Mouse (Mus musculus): ENCODE results near the gene Sdk1. TPM values are rescaled to one million over a fixed set of nuclear protein-coding genes. Genes with fewer than 3 reads are reported as not detected.
A peak's percentile ranks its signal among the peaks of the same experiment; 100 is the strongest.

Sdk1 gene
- polyA plus RNA-seq, 1 experiment from 2014 or later: 1.3 TPM

DNA sequence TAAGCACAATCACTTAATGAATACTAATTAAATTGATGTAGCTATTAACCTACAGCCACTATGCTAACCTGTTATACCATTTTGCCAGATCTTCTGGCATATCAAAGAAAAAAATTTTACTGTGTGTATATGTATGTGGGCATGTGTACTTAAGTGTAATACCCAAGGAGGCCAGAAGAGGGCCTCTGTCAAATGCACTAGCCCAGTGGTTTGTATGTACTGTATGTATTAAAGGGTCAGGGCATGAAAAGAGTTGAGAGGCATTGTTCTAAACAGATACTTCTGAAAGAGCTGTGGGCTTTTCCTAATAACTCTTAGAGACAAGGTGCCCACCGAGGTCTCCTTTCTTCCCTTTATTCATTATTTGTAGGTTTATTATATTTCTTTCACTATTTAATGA lies 759.0 kb downstream of the Sdk1 start:
- Histone ChIP-seq H3K4me1 (ENCODE audit: control insufficient read depth, insufficient read depth, low read length) (no peaks in the 10 kb centered on the region), H3K9me3 (replicated peaks; ENCODE audit: control insufficient read depth, low read length) (no peaks in the 10 kb centered on the region; the same call in 1 of the 2 replicates), H3K4me3 (ENCODE audit: low read length) (no peak overlapping the region), H3K27ac (ENCODE audit: low read length) (no peak overlapping the region), H3K36me3 (ENCODE audit: control insufficient read depth, insufficient read depth) (peaks cover 6% of the 10 kb centered on the region; the same call in 1 of the 2 replicates), H3K9ac (ENCODE audit: low read length) (no peak overlapping the region), H3K4me2 (ENCODE audit: low read depth, low read length) (no peak overlapping the region), H3K27me3 (ENCODE audit: control insufficient read depth, insufficient read depth, low read length) (no peaks in the 10 kb centered on the region)
- 100% methylated on average over 1 of the region's 1 CpGs for WGBS
- ATAC-seq (replicated peaks; ENCODE audit: extremely low read depth, insufficient read depth, low FRiP score): no peak

DNA sequence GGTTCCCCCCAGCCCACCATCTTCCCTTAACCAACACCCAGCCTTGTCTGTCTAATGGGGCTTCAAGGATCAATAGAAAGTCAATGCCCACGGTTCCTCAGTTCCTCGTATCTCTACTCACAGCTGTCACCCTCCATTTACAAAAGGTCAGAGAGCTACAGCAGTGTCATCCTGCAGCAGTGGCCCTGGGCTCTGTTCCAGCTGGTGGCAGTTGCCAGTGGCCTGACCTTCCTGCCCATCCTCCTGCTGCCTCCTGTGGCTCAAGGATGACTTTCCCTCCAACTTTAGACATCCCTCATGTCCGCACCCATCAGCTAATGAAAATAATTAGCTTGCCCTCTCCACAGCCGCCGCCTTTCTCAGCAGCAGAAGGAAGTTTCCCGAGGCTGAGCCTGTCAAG lies 759.8 kb downstream of the Sdk1 start:
- peaks cover 6% of the 10 kb centered on the region; the same call in 1 of the 2 replicates for H3K36me3 ChIP-seq (ENCODE audit: control insufficient read depth, insufficient read depth)
- H3K27ac ChIP-seq (ENCODE audit: low read length): no peak overlapping the region
- 58% methylated on average over 6 of the region's 6 CpGs for WGBS
- H3K27me3 ChIP-seq (ENCODE audit: control insufficient read depth, insufficient read depth, low read length): no peaks in the 10 kb centered on the region
- no peak overlapping the region for H3K9ac ChIP-seq (ENCODE audit: low read length)
- H3K4me3 ChIP-seq (ENCODE audit: low read length): no peak overlapping the region
- no peak for ATAC-seq (replicated peaks; ENCODE audit: extremely low read depth, insufficient read depth, low FRiP score)
- H3K4me1 ChIP-seq (ENCODE audit: control insufficient read depth, insufficient read depth, low read length): no peaks in the 10 kb centered on the region
- H3K9me3 ChIP-seq (replicated peaks; ENCODE audit: control insufficient read depth, low read length): peaks cover 2% of the 10 kb centered on the region; the same call in 1 of the 2 replicates
- H3K4me2 ChIP-seq (ENCODE audit: low read depth, low read length): no peak overlapping the region

DNA sequence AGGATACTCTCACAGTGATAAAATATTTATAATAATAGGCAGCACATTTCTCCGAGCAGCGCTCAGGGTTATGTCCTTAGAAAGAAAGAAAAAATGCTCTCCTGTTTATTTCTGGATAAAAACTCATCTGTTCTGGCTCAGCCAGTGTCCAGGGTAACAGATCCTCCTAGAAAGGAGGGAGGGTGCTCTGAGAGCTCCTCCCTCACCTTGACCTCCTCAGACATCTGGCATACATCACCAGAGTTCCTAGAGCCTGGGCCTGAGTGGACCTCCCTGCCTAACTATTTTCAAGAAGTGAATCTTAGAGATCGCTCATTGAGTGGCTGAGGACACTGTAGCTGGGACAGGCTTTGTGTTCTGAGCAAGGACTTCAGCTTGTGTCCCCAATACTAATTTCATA lies 760.7 kb downstream of the Sdk1 start:
- Histone ChIP-seq H3K36me3 (ENCODE audit: control insufficient read depth, insufficient read depth) (peaks cover 6% of the 10 kb centered on the region; the same call in 1 of the 2 replicates), H3K9me3 (replicated peaks; ENCODE audit: control insufficient read depth, low read length) (peaks cover 2% of the 10 kb centered on the region; the same call in 1 of the 2 replicates), H3K27ac (ENCODE audit: low read length) (no peak overlapping the region), H3K9ac (ENCODE audit: low read length) (no peak overlapping the region), H3K27me3 (ENCODE audit: control insufficient read depth, insufficient read depth, low read length) (no peaks in the 10 kb centered on the region), H3K4me1 (ENCODE audit: control insufficient read depth, insufficient read depth, low read length) (no peaks in the 10 kb centered on the region), H3K4me2 (ENCODE audit: low read depth, low read length) (no peak overlapping the region), H3K4me3 (ENCODE audit: low read length) (no peak overlapping the region)
- 88% methylated on average over 3 of the region's 3 CpGs for whole genome bisulfite sequencing
- no peak for ATAC-seq (replicated peaks; ENCODE audit: extremely low read depth, insufficient read depth, low FRiP score)

DNA sequence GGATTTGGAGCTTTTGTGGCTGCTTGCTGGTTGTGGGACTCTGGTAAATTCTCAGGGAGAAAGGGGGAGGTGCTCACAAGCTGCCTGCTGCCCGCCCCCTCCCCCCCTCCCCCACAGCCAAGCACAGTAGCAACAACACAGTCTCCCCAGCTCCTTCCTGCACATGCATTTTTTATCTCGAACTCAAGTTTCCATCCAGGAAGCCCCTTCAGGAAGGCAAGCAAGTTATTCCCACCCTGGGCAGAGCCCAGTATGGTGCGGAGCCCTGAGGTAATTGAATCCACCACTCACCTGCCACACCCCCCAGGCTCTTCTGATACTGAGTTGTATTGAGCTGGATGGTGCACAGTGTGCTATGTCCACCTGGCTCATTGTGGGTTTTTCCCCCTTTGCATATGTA lies 768.9 kb downstream of the Sdk1 start:
- no peaks in the 10 kb centered on the region for H3K36me3 ChIP-seq (ENCODE audit: control insufficient read depth, insufficient read depth)
- WGBS: 28% methylated on average over 3 of the region's 3 CpGs
- peak; percentile 60 for ATAC-seq (replicated peaks; ENCODE audit: extremely low read depth, insufficient read depth, low FRiP score)
- H3K4me1 ChIP-seq (ENCODE audit: control insufficient read depth, insufficient read depth, low read length): no peaks in the 10 kb centered on the region
- H3K4me3 ChIP-seq (ENCODE audit: low read length): no peak overlapping the region
- 0 out of 2 replicates have a peak, but pooled peaks cover 5% of the 10 kb centered on the region for H3K9me3 ChIP-seq (replicated peaks; ENCODE audit: control insufficient read depth, low read length)
- H3K9ac ChIP-seq (ENCODE audit: low read length): no peak overlapping the region
- no peaks in the 10 kb centered on the region for H3K27me3 ChIP-seq (ENCODE audit: control insufficient read depth, insufficient read depth, low read length)
- H3K4me2 ChIP-seq (ENCODE audit: low read depth, low read length): no peak overlapping the region
- H3K27ac ChIP-seq (ENCODE audit: low read length): no peak overlapping the region

DNA sequence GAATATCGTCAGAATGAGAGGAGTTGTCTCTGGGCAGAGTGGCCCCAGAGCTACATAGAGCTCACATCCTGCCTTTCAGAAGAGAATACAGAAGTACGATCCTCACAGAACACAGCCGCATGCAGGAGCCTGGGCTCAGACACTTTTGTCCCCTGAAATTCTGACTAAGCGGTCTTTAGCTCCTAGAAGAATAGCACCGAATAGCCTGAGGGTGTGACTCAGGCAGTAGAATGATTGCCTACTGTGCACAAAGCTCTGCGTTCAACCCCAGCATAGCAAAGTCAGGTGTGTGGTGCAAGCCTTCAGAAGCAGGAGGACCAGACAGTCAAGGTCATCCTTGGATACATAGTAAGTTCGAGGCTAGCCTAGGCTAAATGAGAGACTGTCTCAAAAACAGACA lies 775.7 kb downstream of the Sdk1 start:
- Histone ChIP-seq H3K9ac (ENCODE audit: low read length) (no peak overlapping the region), H3K36me3 (ENCODE audit: control insufficient read depth, insufficient read depth) (no peaks in the 10 kb centered on the region), H3K27me3 (ENCODE audit: control insufficient read depth, insufficient read depth, low read length) (no peaks in the 10 kb centered on the region), H3K4me3 (ENCODE audit: low read length) (no peak overlapping the region), H3K4me2 (ENCODE audit: low read depth, low read length) (no peak overlapping the region), H3K27ac (ENCODE audit: low read length) (no peak overlapping the region), H3K4me1 (ENCODE audit: control insufficient read depth, insufficient read depth, low read length) (no peaks in the 10 kb centered on the region), H3K9me3 (replicated peaks; ENCODE audit: control insufficient read depth, low read length) (0 out of 2 replicates have a peak, but pooled peaks cover 3% of the 10 kb centered on the region)
- ATAC-seq (replicated peaks; ENCODE audit: extremely low read depth, insufficient read depth, low FRiP score): no peak
- WGBS: 91% methylated on average over 7 of the region's 7 CpGs

DNA sequence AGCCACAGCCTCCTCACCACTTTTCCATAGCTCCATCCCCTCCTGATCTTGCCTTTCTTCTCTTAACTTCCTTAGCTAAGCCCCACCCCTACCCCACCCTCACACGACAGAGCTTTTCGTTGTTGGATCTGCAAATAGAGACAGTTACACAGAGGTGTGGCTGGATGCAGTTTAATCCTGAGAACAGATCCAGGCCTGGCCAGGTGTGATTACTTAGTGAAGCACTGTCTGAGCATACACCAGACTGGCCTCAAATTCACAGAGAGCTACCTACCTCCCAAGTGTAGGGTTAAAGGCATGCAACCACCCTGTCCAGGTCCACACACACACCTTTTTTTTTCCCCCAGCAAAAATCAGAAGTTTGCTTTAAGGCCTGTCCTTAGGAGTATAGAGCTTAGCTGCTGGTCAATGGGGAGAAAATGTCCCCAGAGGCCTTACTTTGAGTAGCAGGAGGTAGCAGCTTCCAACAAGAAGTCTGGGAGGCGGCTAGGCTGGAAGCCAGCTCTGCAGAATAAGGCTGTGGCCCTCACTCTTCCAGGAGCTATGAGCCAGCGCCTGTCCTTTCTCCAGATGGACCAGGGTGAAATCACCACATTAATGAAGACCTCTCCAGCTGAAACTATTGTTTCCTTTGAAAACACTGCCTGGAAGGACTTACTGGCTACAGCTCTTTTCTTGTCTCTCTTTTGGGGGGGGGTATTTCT lies 781.7 kb downstream of the Sdk1 start:
- no peaks in the 10 kb centered on the region for H3K36me3 ChIP-seq (ENCODE audit: control insufficient read depth, insufficient read depth)
- H3K4me3 ChIP-seq (ENCODE audit: low read length): no peak overlapping the region
- no peak overlapping the region for H3K27ac ChIP-seq (ENCODE audit: low read length)
- H3K4me2 ChIP-seq (ENCODE audit: low read depth, low read length): no peak overlapping the region
- H3K27me3 ChIP-seq (ENCODE audit: control insufficient read depth, insufficient read depth, low read length): no peaks in the 10 kb centered on the region
- no peak for ATAC-seq (replicated peaks; ENCODE audit: extremely low read depth, insufficient read depth, low FRiP score)
- no peak overlapping the region for H3K9ac ChIP-seq (ENCODE audit: low read length)
- no peaks in the 10 kb centered on the region for H3K4me1 ChIP-seq (ENCODE audit: control insufficient read depth, insufficient read depth, low read length)
- 65% methylated on average over 4 of the region's 4 CpGs for WGBS
- H3K9me3 ChIP-seq (replicated peaks; ENCODE audit: control insufficient read depth, low read length): no peaks in the 10 kb centered on the region

DNA sequence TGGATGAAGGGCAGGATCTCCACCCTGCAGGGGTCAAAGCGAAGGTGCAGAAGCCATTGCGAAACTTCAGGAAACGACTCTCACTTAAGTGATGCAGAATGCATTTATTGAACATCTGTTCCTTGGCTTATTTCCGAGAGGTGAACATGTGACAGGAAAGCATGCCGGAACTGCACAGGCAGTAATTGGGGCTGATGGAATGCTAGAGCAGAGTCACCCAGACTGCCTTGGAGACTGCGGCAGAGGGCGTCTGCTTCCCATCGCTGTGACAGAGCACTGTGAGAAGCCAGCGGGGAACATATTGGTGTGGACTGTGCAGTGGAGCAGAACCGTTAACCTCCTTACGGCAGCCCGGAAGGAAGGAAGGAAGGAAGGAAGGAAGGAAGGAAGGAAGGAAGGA lies 783.2 kb downstream of the Sdk1 start:
- H3K9me3 ChIP-seq (replicated peaks; ENCODE audit: control insufficient read depth, low read length): no peaks in the 10 kb centered on the region
- no peak for ATAC-seq (replicated peaks; ENCODE audit: extremely low read depth, insufficient read depth, low FRiP score)
- no peaks in the 10 kb centered on the region for H3K27me3 ChIP-seq (ENCODE audit: control insufficient read depth, insufficient read depth, low read length)
- 64% methylated on average over 12 of the region's 12 CpGs for WGBS
- H3K4me2 ChIP-seq (ENCODE audit: low read depth, low read length): no peak overlapping the region
- H3K36me3 ChIP-seq (ENCODE audit: control insufficient read depth, insufficient read depth): no peaks in the 10 kb centered on the region
- H3K9ac ChIP-seq (ENCODE audit: low read length): no peak overlapping the region
- H3K27ac ChIP-seq (ENCODE audit: low read length): no peak overlapping the region
- no peak overlapping the region for H3K4me3 ChIP-seq (ENCODE audit: low read length)
- no peaks in the 10 kb centered on the region for H3K4me1 ChIP-seq (ENCODE audit: control insufficient read depth, insufficient read depth, low read length)

DNA sequence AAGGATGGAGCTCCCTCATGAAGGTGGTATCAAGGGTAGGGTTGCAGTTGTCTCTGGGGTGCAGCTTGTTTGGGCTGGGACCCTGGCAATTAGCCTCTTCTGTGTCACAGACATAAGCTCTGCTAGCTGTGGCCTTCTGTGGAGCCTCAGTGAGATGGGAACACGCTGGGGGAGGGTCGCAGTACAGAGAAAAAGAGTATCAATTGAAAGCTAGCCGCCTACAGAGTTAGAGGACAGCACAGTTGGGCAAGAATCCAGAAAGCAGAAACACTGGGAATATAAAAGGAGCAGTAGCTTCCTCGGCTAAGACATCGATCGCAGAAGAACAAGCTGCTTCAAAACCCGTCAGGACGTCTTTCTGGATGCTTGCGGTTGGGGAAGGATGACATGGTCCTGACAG lies 795.2 kb downstream of the Sdk1 start:
- H3K9ac ChIP-seq (ENCODE audit: low read length): no peak overlapping the region
- 80% methylated on average over 9 of the region's 9 CpGs for WGBS
- H3K9me3 ChIP-seq (replicated peaks; ENCODE audit: control insufficient read depth, low read length): no peaks in the 10 kb centered on the region

DNA sequence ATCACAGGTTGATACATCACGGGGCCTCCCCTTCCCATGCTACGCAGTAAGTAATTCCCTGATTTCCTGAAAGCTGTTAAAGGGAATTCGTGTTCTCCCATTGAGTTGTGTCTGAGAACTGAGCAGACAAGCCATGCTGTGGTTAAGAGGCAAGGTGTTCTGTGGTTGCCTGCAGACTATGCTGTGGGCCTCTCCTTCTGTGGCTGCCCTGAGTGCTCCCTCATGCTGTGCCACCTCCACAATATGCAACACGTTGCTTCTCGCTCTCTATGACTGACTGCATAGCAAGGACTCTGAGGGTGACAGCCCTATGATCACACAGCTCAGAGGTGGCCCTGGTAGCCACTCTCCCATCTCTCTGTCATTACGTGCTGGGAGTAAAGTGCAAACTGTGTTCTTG lies 797.9 kb downstream of the Sdk1 start:
- Histone ChIP-seq H3K9ac (ENCODE audit: low read length) (no peak overlapping the region), H3K4me3 (ENCODE audit: low read length) (no peak overlapping the region), H3K36me3 (ENCODE audit: control insufficient read depth, insufficient read depth) (no peaks in the 10 kb centered on the region; the same call in 1 of the 2 replicates), H3K27ac (ENCODE audit: low read length) (0 out of 2 replicates have a peak overlapping the region, but pooled peaks have one; percentile 4), H3K4me2 (ENCODE audit: low read depth, low read length) (no peak overlapping the region), H3K4me1 (ENCODE audit: control insufficient read depth, insufficient read depth, low read length) (no peaks in the 10 kb centered on the region), H3K9me3 (replicated peaks; ENCODE audit: control insufficient read depth, low read length) (no peaks in the 10 kb centered on the region), H3K27me3 (ENCODE audit: control insufficient read depth, insufficient read depth, low read length) (no peaks in the 10 kb centered on the region)
- ATAC-seq (replicated peaks; ENCODE audit: extremely low read depth, insufficient read depth, low FRiP score): 0 out of 2 replicates have a peak, but pooled peaks have one; percentile 30
- 87% methylated on average over 6 of the region's 6 CpGs for WGBS

More for the DNA sequence above, 795.2 kb downstream of the Sdk1 start:
- Histone ChIP-seq H3K4me2 (ENCODE audit: low read depth, low read length) (no peak overlapping the region), H3K4me1 (ENCODE audit: control insufficient read depth, insufficient read depth, low read length) (no peaks in the 10 kb centered on the region), H3K27me3 (ENCODE audit: control insufficient read depth, insufficient read depth, low read length) (no peaks in the 10 kb centered on the region), H3K4me3 (ENCODE audit: low read length) (no peak overlapping the region), H3K36me3 (ENCODE audit: control insufficient read depth, insufficient read depth) (no peaks in the 10 kb centered on the region; the same call in 1 of the 2 replicates), H3K27ac (ENCODE audit: low read length) (no peak overlapping the region)
- no peak for ATAC-seq (replicated peaks; ENCODE audit: extremely low read depth, insufficient read depth, low FRiP score)

Measured in heart, embryonic 16.5 days (tissue).